Mouse (Mus musculus) fat pad, adult 2 months (tissue): ENCODE measurements around the gene March5.
"Not testable (repeated sequence)": the region's sequence is repeated elsewhere in the genome, so short reads cannot be mapped to it uniquely, and the experiment has no call there.

Experiments
- DNase-seq: peaks from one replicate; pipeline ENCODE4 v3.0.0-alpha.2; 2011; ENCODE audit warnings: low read depth, low spot score; ENCODE audit errors: extremely low read depth

The March5 gene

DNA sequence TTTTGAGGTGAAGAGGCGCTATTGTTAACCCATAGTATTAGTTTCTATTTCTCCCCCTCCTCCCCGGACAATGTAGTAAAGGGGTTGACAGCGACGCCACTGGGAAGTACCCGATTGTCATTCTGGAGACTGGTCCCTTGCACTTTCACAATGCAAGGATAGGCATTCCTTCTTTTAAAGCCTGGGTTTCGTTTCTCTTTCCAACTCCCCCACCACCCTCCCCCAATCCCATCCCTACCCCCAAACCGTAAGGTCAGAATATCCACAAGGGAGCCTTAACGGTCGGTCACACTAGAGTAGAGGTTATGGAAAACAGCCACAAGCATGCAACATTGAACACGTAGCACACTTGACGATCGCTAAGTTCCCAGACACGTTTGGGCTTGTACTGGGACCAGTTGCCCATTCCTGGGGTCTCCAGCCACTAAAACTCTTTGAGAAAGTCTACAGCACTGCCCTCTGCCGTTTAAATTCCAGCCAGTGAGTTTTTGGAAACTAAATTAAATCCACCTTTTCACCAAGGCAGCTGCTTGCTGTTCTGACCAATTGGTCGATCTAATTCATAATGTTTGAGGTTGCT is 923 bp downstream of the March5 start, which contains the start of gene Cpeb3:
Gene Cpeb3, minus strand, starts transcription at position 426 of the 580 bp plus-strand sequence.
- no peak for DNase-seq

DNA sequence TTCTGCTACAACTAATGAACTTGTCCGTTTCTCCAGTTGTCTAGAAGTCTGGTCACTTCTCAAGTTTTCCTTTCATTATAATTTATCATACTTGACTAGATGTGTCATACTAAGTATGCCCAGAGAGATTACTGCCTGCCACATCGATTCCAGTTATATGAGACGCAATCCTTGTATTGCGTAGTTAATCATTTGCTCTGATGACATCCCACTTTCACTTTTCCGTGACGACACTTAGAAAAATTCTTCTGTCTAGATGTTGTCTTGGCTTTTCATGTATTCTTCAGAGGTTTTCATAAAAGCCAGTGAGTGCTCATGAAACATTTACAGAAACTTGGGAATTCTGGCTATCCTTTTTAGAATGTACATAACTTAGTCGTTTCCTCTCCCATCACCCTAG is 1.6 kb downstream of the March5 start:
- no peak for DNase-seq

DNA sequence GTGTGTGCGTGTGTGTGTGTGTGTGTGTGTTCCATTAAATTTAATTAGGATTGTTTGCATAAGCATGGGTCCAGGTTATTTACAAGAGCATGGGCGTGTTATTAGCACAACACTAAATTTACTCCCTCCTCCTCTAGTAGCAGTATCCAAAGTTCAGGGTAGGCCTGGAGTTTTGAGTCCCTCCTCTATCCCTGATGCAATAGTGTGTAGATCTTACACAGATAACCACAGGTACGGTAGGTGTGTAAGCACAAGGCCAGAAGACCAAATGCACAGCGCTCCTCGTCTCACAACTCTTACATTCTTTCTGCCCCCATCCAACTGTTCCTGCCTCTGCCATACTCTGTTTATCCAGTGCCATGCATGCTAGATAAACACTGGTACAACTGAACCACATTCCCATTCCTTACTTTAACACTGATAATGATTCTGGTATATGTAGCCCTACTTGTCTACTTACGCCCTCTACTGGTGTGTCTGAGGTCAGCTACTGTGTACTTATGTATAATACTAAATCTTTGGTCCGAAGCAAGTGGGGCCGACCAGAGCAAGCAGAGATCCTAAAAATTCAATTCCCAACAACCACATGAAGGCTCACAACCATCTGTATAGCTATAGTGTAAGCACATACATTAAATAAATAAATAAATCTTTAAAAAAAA is 2.3 kb downstream of the March5 start:
- DNase-seq, result no peak

DNA sequence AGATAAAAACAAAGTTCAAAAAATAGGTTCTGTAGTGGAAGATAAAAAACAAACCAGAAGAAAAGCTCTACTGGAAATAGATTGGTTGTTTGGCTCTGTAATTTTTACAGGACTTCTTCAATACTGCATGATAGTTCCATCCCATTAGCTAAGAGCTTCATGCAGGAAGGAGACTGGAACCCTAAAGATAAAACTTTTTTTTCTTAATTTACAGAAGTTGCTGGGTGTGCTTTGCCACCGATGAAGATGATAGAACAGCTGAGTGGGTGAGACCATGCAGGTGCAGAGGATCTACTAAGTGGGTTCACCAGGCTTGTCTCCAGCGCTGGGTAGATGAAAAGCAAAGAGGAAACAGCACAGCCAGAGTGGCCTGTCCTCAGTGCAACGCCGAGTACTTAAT is 3.1 kb downstream of the March5 start:
- DNase-seq, result no peak

DNA sequence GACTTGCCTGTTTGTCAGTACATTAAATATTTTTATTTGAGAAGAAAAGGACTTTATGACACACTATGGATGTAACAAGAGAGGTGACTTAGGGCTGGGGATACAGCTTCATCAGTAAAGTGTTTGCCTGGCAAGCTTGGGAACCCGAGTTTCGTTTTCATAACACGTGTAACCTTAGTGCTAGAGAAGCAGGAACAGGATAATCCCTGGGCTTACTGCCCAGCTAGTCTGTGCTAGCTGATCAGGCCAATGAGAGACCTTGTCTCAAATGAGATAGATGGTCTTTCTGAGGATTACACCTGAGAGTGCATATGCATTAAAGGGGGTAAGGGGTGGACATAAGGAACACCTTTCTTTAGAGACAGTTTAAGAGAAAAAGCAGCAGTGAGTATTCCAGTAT is 4.1 kb downstream of the March5 start:
- DNase-seq, result no peak

DNA sequence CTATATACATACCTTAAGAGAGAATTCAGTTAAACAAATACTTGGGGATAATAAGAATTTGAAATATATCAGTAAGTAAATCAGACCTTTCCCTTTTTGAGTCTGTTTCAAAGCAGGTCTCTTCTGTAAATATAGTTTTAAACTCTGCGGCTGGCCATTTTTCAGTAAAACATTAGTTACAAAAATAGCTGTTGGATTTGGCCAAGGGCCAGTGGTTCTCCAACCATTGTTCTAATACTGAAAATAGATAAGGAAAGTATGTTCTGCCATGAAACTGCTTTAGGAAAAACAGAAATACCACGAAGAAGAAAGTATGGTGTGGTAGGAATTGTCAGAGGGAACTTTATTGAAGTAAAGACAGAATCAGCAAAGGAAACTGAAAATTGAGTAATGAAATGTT is 7.4 kb downstream of the March5 start:
- DNase-seq, result no peak

DNA sequence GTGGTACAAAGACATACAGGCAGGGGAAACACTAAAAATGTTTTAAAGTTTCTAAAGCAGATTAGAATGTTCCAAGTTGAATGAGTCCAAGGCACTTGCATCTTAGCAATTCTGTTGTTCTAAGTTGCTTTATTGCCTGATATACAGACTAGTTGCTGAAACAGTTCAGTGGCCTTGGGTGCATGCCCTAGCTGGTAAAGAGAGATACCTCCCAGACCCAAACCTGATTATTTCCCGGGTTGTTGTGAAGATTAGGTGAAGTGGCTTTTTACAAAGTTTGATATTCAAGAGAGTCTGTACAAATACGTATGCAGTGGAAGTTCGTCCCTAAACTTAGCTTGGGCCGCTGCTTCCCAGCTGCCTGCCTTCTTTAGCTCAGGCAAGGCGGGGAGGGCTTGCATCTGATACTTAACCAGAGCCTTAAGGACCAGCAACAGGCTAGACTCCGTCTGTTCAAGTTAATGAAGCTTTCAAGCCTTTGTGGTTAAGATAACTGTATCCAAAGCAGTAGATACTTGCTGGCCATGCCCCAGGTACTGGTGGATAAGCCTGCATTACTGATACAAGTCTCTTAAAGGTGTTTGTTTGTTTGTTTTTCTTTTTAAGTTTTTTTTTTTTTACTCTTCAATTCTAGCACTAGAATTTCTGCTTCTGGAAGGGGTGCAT is 18.0 kb downstream of the March5 start:
- no peak for DNase-seq

DNA sequence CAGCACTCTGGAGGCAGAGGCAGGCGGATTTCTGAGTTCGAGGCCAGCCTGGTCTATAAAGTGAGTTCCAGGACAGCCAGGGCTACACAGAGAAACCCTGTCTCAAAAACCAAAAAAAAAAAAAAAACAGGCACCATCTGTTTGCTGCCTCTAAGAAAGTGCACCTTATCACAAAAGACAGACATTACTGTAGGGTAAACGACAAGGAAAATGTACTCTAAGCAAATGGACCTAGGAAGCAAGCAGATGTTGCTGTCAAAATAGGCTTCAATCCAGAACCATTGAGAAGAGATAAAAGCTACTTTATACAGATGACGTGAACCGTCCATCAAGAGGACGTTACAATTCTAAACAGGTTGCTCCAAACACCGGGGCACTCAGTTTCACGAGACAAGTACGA is 25.3 kb downstream of the March5 start:
- DNase-seq, result not testable (repeated sequence)

DNA sequence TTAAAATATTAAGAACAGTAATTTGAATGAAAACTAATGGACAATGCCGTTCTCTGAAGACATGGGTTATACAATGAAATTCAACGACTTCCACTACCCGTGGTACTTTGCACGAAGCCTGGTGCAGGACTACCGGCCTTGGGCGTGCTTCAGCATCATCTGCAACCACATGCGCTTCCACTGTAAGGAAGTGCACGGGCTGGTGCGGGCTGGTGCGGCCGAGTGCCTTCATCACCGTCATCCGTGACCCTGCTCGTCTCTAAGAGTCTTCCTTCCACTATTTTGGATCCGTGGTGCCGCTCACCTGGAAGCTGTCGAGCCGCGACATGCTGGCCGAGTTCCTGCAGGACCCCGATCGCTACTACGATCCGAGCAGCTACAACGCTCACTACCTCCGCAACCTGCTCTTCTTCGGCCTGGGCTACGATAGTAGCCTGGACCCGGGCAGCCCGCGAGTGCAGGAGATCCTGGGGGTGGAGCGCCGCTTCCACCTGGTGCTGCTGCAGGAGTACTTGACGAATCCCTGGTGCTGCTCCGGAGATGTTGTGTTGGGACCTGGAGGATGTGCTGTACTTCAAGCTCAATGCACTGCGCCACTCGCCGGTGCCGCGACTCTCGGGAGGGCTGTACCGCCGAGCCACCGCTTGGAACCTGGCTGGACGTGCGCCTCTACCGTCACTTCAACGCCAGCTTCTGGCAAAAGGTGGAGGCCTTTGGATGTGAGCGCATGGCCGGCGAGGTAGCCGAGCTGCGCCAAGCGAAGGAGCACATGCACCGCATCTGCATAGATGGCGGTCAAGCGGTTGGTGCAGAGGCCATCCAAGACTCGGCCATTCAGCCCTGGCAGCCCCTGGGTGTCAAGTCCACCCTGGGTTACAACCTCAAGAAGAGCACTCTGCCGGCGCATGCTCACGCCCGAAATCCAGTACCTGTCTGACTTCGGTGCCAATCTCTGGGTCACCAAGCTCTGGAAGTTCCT is 26.5 kb downstream of the March5 start:
- no peak for DNase-seq

DNA sequence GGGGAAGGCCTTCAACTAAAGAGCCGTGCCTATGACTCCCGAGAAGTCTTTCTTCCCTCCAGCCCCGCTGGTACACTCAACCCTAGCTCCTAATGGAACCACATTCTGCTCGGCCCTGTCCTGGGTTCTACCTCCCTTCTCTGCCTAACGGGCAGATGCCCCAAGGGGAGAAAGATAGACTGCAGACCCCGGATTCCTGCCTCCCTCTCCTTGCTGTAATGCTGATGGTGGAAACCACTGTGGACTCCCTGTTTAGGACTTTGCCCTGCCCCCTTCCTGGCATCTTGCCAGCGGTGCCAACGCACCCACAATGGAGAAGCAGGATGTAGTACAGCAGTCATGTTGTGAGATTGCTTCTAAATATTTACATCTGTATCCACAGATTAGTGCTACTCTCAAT is 28.5 kb downstream of the March5 start:
- DNase-seq, result no peak

DNA sequence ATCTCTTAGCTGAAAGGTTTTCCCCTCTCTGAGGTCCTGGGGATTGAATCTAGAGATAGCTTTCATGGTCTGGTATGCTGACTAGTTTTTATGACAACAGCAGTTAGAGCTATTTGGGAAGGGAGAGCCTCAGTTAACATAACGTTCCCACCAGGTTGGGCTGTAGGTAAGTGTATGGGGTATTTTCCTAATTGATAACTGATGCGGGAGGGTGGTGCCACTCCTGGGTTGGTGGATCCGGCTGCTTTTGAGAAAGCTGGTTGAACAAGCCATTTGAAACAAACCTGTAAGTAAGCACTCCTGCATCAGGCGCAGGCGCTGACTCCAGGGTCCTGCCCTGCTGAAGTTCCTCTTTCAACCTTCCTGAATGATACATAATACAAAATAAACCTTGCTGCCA is 30.0 kb downstream of the March5 start:
- DNase-seq, result no peak

DNA sequence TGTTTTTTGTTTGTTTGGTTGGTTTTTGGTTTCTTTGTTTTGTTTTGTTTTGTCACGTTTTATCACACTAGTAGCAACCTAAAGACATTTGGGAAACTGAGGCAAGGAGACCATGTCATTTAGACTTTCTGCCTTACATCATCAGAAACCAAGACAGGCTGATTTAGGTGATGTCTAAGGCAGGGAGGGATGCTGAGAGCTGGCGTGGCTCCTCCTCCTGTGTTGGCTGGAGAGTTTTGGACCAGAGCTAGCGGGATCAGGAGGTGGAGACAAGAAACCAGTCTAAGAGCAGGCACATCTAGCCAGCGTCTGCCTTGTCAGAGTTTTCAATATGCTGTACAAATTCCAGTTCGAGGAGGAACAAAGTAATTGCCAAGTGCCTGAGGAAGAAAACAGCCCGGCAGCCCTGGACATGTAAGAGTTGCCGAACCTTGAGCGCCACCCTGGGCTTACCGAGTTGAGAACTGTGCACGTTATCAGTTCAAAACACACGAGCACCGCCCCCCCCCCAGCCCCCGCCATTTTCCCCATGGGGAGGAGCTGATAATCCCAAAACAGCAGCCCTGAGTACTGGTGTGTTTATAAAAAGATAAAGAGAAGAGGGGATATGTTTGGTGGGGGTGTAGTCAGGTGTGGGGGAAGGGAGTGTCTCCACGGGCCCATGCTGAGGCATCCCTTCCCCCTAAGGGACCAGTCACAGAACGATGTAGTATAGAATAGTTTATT is 30.5 kb downstream of the March5 start:
- no peak for DNase-seq

DNA sequence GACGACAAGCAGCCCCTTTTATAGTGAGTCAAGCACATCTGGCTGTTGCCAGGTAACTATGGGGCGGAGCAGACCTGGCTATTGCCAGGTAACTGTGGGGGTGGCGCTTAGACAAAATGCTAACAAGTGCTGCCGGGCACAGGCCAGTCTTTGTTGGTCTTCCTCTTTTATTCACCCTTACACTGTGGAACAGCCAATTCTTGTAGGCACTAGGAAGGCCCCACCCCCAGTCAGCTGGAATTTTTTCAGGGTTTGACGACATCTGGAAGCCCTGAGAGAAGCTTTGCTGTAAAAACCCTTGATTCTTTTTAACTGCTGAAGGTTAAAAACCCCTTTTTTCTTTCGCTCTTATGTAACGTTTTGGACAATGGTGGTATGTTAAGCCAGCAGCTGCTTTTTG is 31.3 kb downstream of the March5 start:
- no peak for DNase-seq

DNA sequence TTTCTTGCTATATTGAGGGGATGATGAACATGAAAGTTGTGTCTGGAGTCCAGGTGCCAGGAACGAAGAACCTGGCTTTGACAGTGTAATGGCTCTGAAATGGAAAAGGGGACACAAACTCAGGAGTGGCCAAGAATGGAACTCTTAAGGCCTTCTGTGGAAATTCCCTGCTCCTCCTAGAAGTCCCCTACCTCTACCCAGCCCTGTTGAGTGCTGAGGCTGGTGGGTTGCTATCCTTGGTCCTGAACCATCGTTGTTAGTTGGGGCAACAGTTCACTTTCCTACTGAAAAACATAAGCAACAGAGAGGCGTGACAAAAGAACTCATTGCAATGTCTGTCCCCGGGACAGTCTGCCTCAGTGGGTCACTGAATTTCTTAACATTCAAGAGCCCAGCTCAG is 31.8 kb downstream of the March5 start:
- no peak for DNase-seq

DNA sequence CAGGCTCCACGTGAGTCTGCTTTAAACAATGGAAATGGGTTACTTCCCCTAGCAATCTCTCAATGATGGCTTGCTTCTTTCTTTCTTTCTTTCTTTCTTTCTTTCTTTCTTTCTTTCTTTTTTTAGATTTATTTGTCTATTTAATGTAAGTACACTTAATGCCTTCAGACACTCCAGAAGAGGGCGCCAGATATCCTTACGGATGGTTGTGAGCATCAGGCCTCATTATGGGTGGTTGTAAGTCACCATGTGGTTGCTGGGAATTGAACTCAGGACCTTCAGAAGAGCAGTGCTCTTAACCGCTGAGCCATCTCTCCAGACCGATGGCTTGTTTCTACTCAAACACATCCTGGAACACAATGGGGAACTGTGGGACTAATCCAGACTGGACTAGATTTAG is 33.9 kb downstream of the March5 start:
- DNase-seq, result no peak

DNA sequence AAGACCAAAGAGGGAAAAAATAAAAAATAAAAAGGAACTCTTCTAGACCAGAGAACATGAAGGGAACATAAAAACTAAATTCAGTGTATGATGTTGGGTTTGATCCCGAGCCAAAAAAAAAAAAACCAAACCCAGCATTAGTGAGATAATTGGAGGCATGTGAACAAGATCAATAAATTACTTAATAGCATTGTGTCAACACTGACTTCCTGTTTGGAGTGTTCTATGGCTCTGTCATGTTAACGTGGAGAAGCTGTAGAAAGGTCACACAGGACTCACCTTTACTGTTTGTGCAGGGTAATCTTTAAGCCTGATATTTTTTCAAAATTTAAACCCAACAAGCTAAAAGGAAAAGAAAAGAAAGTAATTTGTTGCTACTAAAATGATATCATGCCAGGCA is 35.4 kb downstream of the March5 start:
- DNase-seq, result no peak

DNA sequence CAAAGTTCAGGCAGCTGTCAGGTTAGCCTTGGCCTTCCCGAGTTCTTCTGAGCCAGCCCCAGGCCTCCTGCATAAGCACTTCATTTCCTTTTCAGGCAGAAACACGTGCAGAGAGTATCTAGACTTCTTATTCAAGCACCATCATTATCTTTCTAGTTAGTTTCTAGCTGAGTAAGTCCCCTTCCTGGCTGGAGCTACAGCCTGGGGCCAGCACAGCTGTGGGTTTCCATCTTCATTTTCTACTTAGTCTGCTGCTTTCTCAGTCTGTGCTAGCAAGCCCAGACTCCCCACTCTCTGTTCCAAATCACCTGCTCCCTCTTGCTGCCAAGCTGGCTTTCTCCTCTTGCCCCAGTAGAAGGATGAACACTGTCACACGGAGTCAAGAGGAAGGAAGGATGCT is 39.5 kb downstream of the March5 start:
- no peak for DNase-seq

DNA sequence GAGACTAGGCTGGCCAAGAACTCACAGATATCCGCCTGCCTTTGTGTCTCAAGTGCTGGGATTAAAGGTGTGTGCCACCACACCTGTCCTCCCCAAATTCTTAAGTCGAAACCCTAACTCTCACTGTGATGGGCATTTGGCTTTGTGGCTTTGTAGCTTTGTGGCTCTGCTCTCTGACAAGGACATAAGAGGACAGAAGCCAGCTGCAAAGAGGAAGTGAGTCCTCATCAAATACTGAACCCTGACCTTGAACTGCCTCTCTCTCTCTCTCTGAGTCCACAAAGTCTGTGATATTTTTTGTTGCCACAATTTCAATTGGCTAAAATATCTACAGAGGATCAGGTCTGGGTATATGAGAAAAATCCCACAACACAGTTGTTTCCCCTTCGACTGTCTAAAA is 40.9 kb downstream of the March5 start:
- DNase-seq, result no peak

DNA sequence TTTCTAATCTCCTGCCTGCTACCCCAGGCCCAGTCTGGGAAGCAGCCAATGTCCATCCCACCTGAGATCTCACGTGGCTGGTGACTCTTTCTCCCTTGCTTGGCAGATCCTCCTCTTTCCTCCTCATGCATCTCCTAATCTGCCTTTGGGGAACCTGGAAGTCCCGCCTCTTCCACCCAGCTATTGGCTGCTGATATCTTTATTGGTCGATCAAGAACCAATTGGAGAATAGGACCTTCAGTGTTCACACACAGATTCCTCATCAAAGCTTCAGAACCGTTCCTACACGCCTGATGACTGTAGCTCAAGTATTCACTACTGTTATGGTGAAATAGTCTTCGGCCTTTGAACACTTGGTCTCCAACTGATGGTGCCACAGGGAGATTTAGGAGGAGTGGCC is 44.8 kb downstream of the March5 start:
- DNase-seq, result no peak

DNA sequence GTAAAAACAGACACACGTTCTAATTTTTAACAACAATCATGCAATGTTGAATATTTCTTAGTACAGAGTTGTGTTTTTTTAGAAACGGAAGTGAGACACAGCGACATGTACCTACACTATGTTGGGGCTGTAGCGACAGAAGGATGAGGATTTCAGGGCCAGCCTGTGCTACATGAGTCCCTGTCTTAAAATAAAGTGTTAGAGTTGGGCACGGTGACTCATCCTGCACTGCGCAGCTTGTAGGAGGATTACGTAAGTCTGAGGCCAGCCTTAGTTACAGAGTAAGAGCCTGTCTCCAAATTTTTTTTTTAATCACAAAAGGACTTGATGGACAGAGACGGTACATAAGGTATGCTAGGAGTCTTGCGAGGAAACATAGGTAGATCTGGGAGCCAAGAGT is 48.0 kb downstream of the March5 start:
- no peak for DNase-seq

DNA sequence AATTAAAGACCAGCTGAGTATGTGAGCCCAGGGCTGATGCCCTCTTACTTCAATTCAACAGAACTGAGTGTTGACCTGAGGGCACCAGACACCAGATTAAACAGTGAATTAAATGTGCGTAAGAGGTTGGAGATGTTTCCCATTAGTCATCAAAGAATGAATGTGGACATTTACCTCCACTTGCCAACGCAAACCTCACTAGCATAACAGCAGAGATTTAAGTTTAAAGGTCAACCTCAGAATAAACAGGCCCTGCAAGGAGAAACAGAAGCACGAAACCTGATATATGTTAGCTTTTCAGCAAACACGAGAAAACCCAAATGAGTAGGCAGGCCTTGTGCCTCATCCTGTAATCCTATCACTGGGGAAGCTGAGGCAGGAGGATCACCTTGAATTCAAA is 55.0 kb downstream of the March5 start:
- DNase-seq, result no peak
